Mouse (Mus musculus): ENCODE data around the gene Cdc14b.

The Cdc14b gene

GRCm38 (mm10) chr13:64275754-64276127 lies 651 bp upstream of the Cdc14b start:
- intact Hi-C loops (cut with DNase I) = no loop called here

- intact Hi-C loops (cut with DNase I) = no loop called here
These were observed 922 bp downstream of the Cdc14b start for GRCm38 (mm10) chr13:64273891-64274844.

DNA sequence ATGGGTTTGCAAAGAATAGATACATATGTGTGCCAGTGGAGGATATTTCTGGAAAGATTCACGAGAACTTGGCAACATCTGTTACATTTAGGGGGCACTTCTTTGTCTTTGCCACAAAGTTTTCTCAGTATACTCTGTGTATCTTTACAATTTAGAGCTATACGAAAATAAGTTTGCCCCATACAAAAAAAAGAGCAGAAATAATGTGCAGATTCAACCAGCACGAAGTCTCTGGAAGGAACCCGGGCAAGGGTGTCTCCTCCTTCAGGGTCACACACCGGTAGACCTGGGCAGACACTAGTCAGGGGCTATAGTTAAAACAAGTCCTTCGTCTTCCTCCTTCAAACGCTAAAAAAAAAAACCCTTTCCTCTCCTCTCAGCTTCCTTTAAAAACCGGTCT lies 1.7 kb downstream of the Cdc14b start:
- intact Hi-C loops (cut with DNase I) = no loop called here

- intact Hi-C loops (cut with DNase I) = no loop called here
These were observed 6.7 kb downstream of the Cdc14b start for GRCm38 (mm10) chr13:64268384-64268783.

DNA sequence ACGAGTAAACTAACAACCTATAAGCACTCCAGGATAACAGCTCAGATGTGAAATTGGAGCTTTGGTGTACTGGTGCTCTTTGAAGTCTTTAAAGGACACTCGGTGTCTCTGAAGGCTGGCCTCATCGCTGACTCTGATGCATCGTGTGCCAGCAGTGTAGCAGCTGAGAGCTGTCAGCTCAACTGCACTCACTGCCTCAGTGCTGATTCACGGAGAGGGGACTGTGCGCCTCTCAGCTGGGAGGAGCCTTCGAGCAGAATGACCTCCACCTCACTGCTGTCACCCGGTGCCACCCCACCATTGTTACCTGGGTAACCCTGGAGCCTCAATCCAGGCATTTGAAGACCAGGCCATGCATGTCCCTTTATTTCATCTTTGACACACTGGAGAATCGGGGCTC lies 7.9 kb downstream of the Cdc14b start:
- intact Hi-C loops (cut with DNase I) = no loop called here

DNA sequence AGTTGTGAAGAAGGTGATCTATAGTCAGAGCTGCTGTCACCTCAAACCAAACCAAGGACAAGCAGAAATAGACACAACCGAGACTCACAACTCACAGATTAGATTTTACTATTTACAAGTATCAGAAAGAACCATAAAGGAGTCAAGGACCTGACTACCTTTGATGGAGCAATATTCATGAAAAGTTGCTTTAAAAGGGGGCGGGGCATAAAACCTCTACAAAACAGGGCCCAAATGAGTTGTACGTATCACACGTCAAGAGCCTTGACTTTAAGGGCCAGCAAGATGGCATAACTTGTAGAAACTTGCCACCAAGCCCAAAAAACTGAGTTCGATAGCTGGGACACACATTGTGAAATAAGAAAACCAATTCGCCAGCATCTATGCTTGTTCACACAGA lies 10.5 kb downstream of the Cdc14b start:
- intact Hi-C loops (cut with DNase I) = no loop called here

GRCm38 (mm10) chr13:64259903-64260302 lies 15.2 kb downstream of the Cdc14b start:
- intact Hi-C loops (cut with DNase I) = loop anchor here (10.0 kb wide), 1 partner anchor 175 kb away; the partner anchor contains the start of gene Cdk20

DNA sequence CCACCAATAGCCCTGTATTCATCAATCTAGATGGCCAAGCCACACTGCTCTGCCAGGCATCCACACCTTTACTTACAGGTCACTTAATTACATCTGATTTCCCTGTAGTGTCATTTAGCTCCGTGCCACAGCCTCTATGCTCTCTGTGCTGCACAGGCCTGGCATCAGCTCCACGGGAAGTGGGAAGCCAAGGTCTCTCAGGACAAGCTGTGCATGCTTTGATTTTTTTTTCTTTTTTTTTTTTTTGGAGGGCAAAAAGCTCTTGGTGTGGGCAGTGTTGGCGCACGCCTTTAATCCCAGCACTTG lies 16.6 kb downstream of the Cdc14b start:
- intact Hi-C loops (cut with DNase I) = loop anchor here (10.0 kb wide), 1 partner anchor 176 kb away; the partner anchor contains the start of gene Cdk20

- intact Hi-C loops (cut with DNase I) = loop anchor here (10.0 kb wide), 1 partner anchor 177 kb away; the partner anchor contains the start of gene Cdk20
These were observed 17.1 kb downstream of the Cdc14b start for GRCm38 (mm10) chr13:64257814-64258515.

GRCm38 (mm10) chr13:64257010-64257813 lies 17.9 kb downstream of the Cdc14b start:
- intact Hi-C loops (cut with DNase I) = loop anchor here (10.0 kb wide), 1 partner anchor 178 kb away; the partner anchor contains the start of gene Cdk20

- intact Hi-C loops (cut with DNase I) = loop anchor here (10.0 kb wide), 1 partner anchor 181 kb away; the partner anchor contains the start of gene Cdk20
These were observed 20.9 kb downstream of the Cdc14b start for GRCm38 (mm10) chr13:64254185-64254584.

DNA sequence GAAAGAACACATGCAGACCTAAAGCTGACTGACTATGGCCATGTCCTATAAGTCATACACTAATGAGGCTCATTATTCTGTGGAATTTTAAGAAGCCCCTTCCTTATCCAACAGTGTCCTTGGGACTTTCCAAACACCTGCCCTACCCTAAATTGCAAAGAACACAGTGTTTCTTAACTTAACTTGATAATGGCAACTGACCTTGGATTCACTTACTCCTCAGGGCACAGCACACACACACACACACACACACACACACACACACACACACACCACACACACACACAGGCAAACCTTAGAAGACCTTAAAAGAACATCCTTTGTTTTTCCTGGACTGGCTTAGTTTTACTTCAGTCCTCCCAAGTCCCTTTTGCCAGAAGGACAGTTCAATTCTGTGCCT lies 21.4 kb downstream of the Cdc14b start:
- intact Hi-C loops (cut with DNase I) = loop anchor here (10.0 kb wide), 1 partner anchor 181 kb away; the partner anchor contains the start of gene Cdk20

GRCm38 (mm10) chr13:64252147-64252546 lies 22.9 kb downstream of the Cdc14b start:
- intact Hi-C loops (cut with DNase I) = loop anchor here (10.0 kb wide), 1 partner anchor 183 kb away; the partner anchor contains the start of gene Cdk20

GRCm38 (mm10) chr13:64250363-64250762 lies 24.7 kb downstream of the Cdc14b start:
- intact Hi-C loops (cut with DNase I) = loop anchor here (10.0 kb wide), 1 partner anchor 184 kb away; the partner anchor contains the start of gene Cdk20

DNA sequence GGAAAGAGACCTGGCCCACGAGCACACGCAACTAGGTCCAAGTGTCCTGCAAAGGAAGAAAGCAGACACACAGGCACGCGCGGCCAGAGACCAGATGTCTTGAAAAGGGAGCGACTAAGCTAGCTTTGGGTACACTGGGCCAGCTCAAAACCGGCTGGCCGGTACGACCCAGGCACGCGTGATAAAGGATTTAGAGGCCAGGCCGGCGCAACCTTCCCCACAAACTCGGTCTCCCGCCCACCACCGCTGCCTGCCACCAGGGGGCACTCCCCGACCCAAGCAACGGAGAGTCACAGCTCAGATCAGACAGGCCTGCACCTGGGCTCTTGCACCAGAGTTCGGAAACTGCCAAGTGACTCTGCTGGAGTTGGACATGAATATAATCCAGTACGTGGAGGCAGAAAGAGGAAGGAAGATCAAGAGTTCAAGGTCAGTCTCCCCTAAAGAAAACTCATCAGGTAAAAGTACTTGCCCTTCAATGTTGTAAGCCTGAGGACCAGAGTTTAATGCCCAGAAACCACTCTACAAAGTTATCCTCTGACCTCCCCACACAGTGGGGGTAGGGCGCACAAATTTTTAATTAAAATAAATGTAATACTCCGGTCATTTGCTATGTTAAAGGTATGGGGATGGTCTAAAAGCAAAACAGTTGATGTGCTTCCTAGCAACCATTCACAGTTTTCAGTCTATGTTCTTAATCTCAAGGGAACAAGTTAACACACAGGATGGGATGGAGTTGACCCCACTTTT lies 26.1 kb downstream of the Cdc14b start:
- intact Hi-C loops (cut with DNase I) = loop anchor here (1.0 to 5.0 kb wide), 2 partner anchors 57 to 67 kb away; no protein-coding TSS in a partner anchor

GRCm38 (mm10) chr13:64248161-64248774 lies 26.8 kb downstream of the Cdc14b start:
- intact Hi-C loops (cut with DNase I) = loop anchor here (5.0 kb wide), 1 partner anchor 66 kb away; no protein-coding TSS in a partner anchor

GRCm38 (mm10) chr13:64246106-64246505 lies 29.0 kb downstream of the Cdc14b start:
- intact Hi-C loops (cut with DNase I) = loop anchor here (5.0 kb wide), 1 partner anchor 64 kb away; no protein-coding TSS in a partner anchor

- intact Hi-C loops (cut with DNase I) = loop anchor here (5.0 kb wide), 1 partner anchor 62 kb away; no protein-coding TSS in a partner anchor
These were observed 30.3 kb downstream of the Cdc14b start for GRCm38 (mm10) chr13:64244685-64245261.

DNA sequence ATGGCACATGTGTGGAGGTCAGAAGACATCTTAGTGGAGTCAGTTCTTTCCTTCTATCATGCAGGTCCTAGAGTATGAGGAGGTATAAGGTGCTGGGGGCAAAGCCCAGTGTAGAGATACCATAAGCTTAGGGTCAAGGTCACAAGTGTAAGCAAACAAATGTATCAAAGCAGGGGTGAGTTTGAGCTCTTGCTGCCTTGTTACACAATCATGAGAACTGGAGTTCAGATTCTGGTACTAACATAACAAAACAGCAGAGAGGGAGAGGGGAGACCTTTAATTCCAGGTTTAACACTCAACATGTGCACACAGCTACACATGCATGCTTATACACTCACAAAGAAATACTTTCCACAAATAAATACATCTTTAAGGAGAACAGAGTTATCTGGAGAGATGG lies 32.4 kb downstream of the Cdc14b start:
- intact Hi-C loops (cut with DNase I) = no loop called here

All from adrenal gland (tissue).